Mouse (Mus musculus) heart, adult 10 weeks (tissue): ENCODE data around the gene Muc15. TPM values are rescaled to one million over a fixed set of nuclear protein-coding genes. Genes with fewer than 3 reads are reported as not detected.

Experiments used
- polyA plus RNA-seq: library from polyadenylated mRNA; stranded (reverse); fragments of 350-450 nt; fragmentation: Illumina TruSeq; extraction: RNeasy Lipid Tissue Mini Kit (QIAGEN cat#74804); gene quantifications from one replicate; pipeline ENCODE4 v1.2.3, GENCODE M21; 2014; ENCODE audit warnings: low read depth, low replicate concordance

Muc15 gene
- not detected for polyA plus RNA-seq

DNA sequence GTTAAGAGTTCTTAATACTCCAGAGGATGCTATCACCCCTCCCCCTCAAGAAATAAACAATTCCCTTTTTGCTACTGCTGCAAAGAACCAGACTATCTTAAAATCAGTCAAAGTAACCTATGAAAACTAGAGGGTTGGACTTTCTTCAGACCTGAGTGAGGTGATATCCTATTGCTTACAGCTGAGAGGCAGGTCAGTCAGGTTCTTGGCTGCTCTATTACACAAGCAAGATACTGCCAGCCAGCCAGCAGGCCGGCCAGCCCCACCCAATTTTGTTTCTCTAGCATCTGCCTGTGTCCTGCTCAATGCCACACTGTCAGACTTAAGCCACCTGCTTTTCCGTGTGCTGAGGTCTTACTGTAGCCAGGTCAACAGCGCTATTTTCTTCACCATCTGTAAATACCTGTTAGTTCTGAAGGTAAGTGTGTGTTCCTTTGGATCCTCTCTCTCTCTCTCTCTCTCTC lies at the start of gene Muc15:
TSS of gene Muc15 (plus strand) at position 51 of the 464 bp plus-strand sequence.

Other genes with a start within 250 kb of the Muc15 start
- gene Slc5a12, start 124.0 kb upstream of the Muc15 start, polyA plus RNA-seq: not detected
- 0.18 TPM for gene Ano3, start 229.6 kb downstream of the Muc15 start, polyA plus RNA-seq